In genomic region chr17:71168205-71168815, GRCm38 (mm10) we compare ENCODE assay signal across 27 mouse cellular contexts. TPM values are rescaled to one million over a fixed set of nuclear protein-coding genes. Genes with fewer than 3 reads are reported as not detected.
DNase-seq lines count a peak whose midpoint lies in the region; ATAC-seq and TF ChIP-seq lines count a peak whose summit lies in the region.
"Had no signal": no experiment of that assay in that cellular context is flagged by ENCODE, and none has a peak within 500 bp of the region (broad histone marks: within the 10 kb centered on the region; RNA-seq: fewer than 3 reads in every experiment).

No protein-coding gene starts in this region.

- no peak overlapping the region for H3K4me2 ChIP-seq in kidney, embryonic 16.5 days (replicated peaks; ENCODE audit: low read depth, low read length)
- no peak overlapping the region for H3K4me2 ChIP-seq in lung, embryonic 16.5 days (ENCODE audit: low read depth, low read length)
- no peak overlapping the region for H3K4me2 ChIP-seq in liver, embryonic 14.5 days (ENCODE audit: low read depth)
- H3K4me2 ChIP-seq: embryonic facial prominence, embryonic 12.5 days; forebrain, embryonic 15.5 days; intestine, embryonic 15.5 days; midbrain, embryonic 15.5 days; neural tube, embryonic 15.5 days had no signal

- peak; percentile 1 for DNase-seq in kidney, adult 11 months
- no peak for DNase-seq in lung, postnatal 36 days
- no peak for DNase-seq in liver, embryonic 14.5 days (ENCODE audit: low read depth in 3 of 3, low spot score in 3 of 3)
- no peak for DNase-seq in left cerebral cortex, postnatal 10 days (ENCODE audit: extremely low spot score in 1 of 2, low spot score in 2 of 2)
- no peak for DNase-seq in yolk sac, embryonic 10.5 days (ENCODE audit: low spot score)
- DNase-seq: adrenal gland, postnatal 25 days; cerebellum, adult 11-12 months; cerebellum, adult 9-11 months; embryo, embryonic 11 days; gastrocnemius, adult 2 months; kidney, adult 8-10 months; layer of hippocampus, adult 9-11 months; lung, adult 2 months; right cerebral cortex, postnatal 4 days; thymus, adult 2 months; thymus, postnatal 36 days had no signal

- no peak overlapping the region for H3K9ac ChIP-seq in kidney, embryonic 16.5 days (replicated peaks; ENCODE audit: low read length)
- no peak overlapping the region for H3K9ac ChIP-seq in lung, embryonic 16.5 days (ENCODE audit: low read length)
- H3K9ac ChIP-seq in liver, embryonic 14.5 days (replicated peaks), result no peak overlapping the region; the same call in 1 of the 2 replicates
- H3K9ac ChIP-seq: embryonic facial prominence, embryonic 12.5 days; forebrain, embryonic 15.5 days; intestine, embryonic 15.5 days; midbrain, embryonic 15.5 days; neural tube, embryonic 15.5 days had no signal

- TF ChIP-seq EP300 in liver, embryonic 14.5 days (IDR thresholded peaks at IDR 0.05; ENCODE audit: low read depth), result no peak

- no peak overlapping the region for H3K27ac ChIP-seq in kidney, embryonic 16.5 days (ENCODE audit: low read length)
- H3K27ac ChIP-seq in lung, embryonic 16.5 days (ENCODE audit: low read length), result no peak overlapping the region
- peak overlapping the region; percentile 17; the same call in 1 of the 2 replicates for H3K27ac ChIP-seq in liver, embryonic 14.5 days
- H3K27ac ChIP-seq: embryonic facial prominence, embryonic 12.5 days; forebrain, embryonic 15.5 days; gastrocnemius, adult 2 months; hindbrain, embryonic 10.5 days; hindbrain, postnatal 0 days; intestine, embryonic 15.5 days; midbrain, embryonic 15.5 days; neural tube, embryonic 15.5 days had no signal

- H3K4me1 ChIP-seq in kidney, embryonic 16.5 days (ENCODE audit: insufficient read depth, low read length), result peaks cover 12% of the 10 kb centered on the region
- H3K4me1 ChIP-seq in lung, embryonic 16.5 days (replicated peaks; ENCODE audit: control insufficient read depth, insufficient read depth, low read length), result peaks cover 5% of the 10 kb centered on the region; the same call in 1 of the 2 replicates
- H3K4me1 ChIP-seq in liver, embryonic 14.5 days (replicated peaks; ENCODE audit: control insufficient read depth in 2 of 2, insufficient read depth in 2 of 2, low read length in 1 of 2), result peaks cover 31 to 49% of the 10 kb centered on the region in 2 experiments
- H3K4me1 ChIP-seq: embryonic facial prominence, embryonic 12.5 days; forebrain, embryonic 15.5 days; hindbrain, embryonic 10.5 days; intestine, embryonic 15.5 days; midbrain, embryonic 15.5 days; neural tube, embryonic 15.5 days had no signal

- no peak overlapping the region for H3K4me3 ChIP-seq in kidney, embryonic 16.5 days (ENCODE audit: low read length)
- H3K4me3 ChIP-seq in lung, embryonic 16.5 days (ENCODE audit: low read length), result no peak overlapping the region
- no peak overlapping the region for H3K4me3 ChIP-seq in liver, embryonic 14.5 days (ENCODE audit: insufficient read depth in 1 of 2, low read depth in 2 of 2, low read length in 2 of 2)
- H3K4me3 ChIP-seq: embryonic facial prominence, embryonic 12.5 days; forebrain, embryonic 15.5 days; gastrocnemius, adult 2 months; hindbrain, embryonic 10.5 days; intestine, embryonic 15.5 days; midbrain, embryonic 15.5 days; neural tube, embryonic 15.5 days had no signal

- TF ChIP-seq CTCF in liver, embryonic 14.5 days (IDR thresholded peaks at IDR 0.05; ENCODE audit: low read depth), result no peak

- no peaks in the 10 kb centered on the region for H3K27me3 ChIP-seq in kidney, embryonic 16.5 days (ENCODE audit: insufficient read depth, low read length)
- H3K27me3 ChIP-seq in lung, embryonic 16.5 days (ENCODE audit: control insufficient read depth, insufficient read depth, low read depth, low read length), result no peaks in the 10 kb centered on the region
- no peaks in the 10 kb centered on the region for H3K27me3 ChIP-seq in liver, embryonic 14.5 days (ENCODE audit: control insufficient read depth, insufficient read depth, low read length)
- H3K27me3 ChIP-seq: embryonic facial prominence, embryonic 12.5 days; forebrain, embryonic 15.5 days; intestine, embryonic 15.5 days; megakaryocyte, embryonic 14.5 days; midbrain, embryonic 15.5 days; neural tube, embryonic 15.5 days had no signal

- ATAC-seq in kidney, embryonic 16.5 days (ENCODE audit: low FRiP score, low TSS enrichment), result no peak
- 0 out of 2 replicates have a peak, but pooled peaks have one; percentile 26 for ATAC-seq in lung, embryonic 16.5 days (ENCODE audit: low read depth)
- no peak for ATAC-seq in liver, embryonic 14.5 days (ENCODE audit: insufficient read depth)
- ATAC-seq: CD4-positive, CD25-positive, alpha-beta regulatory T cell, adult 4 months; forebrain, embryonic 15.5 days; hindbrain, postnatal 0 days; intestine, embryonic 15.5 days; midbrain, embryonic 15.5 days had no signal

- H3K36me3 ChIP-seq in kidney, embryonic 16.5 days (ENCODE audit: insufficient read depth, low read length), result no peaks in the 10 kb centered on the region
- H3K36me3 ChIP-seq in lung, embryonic 16.5 days (ENCODE audit: control insufficient read depth, insufficient read depth, low read length), result no peaks in the 10 kb centered on the region
- no peaks in the 10 kb centered on the region for H3K36me3 ChIP-seq in liver, embryonic 14.5 days (replicated peaks; ENCODE audit: control insufficient read depth, insufficient read depth, low read depth)
- H3K36me3 ChIP-seq: embryonic facial prominence, embryonic 12.5 days; forebrain, embryonic 15.5 days; hindbrain, embryonic 10.5 days; intestine, embryonic 15.5 days; midbrain, embryonic 15.5 days; neural tube, embryonic 15.5 days had no signal

- WGBS in kidney, embryonic 16.5 days, result 64% methylated on average over 5 of the region's 5 CpGs
- 43% methylated on average over 5 of the region's 5 CpGs for WGBS in lung, embryonic 16.5 days
- 54% methylated on average over 5 of the region's 5 CpGs for WGBS in liver, embryonic 14.5 days (ENCODE audit: insufficient replicate concordance)

- H3K9me3 ChIP-seq in kidney, embryonic 16.5 days (ENCODE audit: low read length), result no peaks in the 10 kb centered on the region
- H3K9me3 ChIP-seq in lung, embryonic 16.5 days (ENCODE audit: control insufficient read depth, low read length), result no peaks in the 10 kb centered on the region
- no peaks in the 10 kb centered on the region for H3K9me3 ChIP-seq in liver, embryonic 14.5 days (ENCODE audit: control insufficient read depth, low read length)
- H3K9me3 ChIP-seq: embryonic facial prominence, embryonic 12.5 days; forebrain, embryonic 15.5 days; hindbrain, embryonic 10.5 days; intestine, embryonic 15.5 days; megakaryocyte, embryonic 14.5 days; midbrain, embryonic 15.5 days; neural tube, embryonic 15.5 days had no signal

- intact Hi-C loops in left cerebral cortex, postnatal 10 days (cut with DNase I), result no loop called here

RNA-seq across cellular contexts. Expression of gene Lpin2, which starts 14.1 kb away (rescaled TPM):
- 65.8 and 78.4 TPM in 2 replicates for polyA plus RNA-seq in kidney, embryonic 16.5 days (2015; fragmentation: Nextera tagmentation; extraction: Ambion mirVana)
- polyA plus RNA-seq in lung, embryonic 16.5 days (2015; fragmentation: Nextera tagmentation; extraction: Ambion mirVana), result 30.8 and 31.6 TPM in 2 replicates
- 19.5 and 28.6 TPM in 2 replicates for polyA plus RNA-seq in liver, embryonic 14.5 days (2012; rRNA removed)
- polyA plus RNA-seq in liver, embryonic 14.5 days (2014; fragmentation: Nextera tagmentation; extraction: Ambion mirVana), result 31.1 and 31.6 TPM in 2 replicates
- 10 to 100 TPM; 78.8 to 85.9 TPM for total RNA-seq in left cerebral cortex, postnatal 10 days (2021)
